Mouse (Mus musculus) layer of hippocampus, adult 18-20 months (tissue): ENCODE data around the gene Klhl12. TPM values are rescaled to one million over a fixed set of nuclear protein-coding genes. Genes with fewer than 3 reads are reported as not detected.
"Not testable (repeated sequence)": the region's sequence is repeated elsewhere in the genome, so short reads cannot be mapped to it uniquely, and the experiment has no call there.

Source experiments
- DNase-seq, 2 experiments: peaks; one replicate each; pipeline ENCODE4 v3.0.0; 2022; ENCODE audit warnings: low spot score in 2 of 2
- total RNA-seq, 2 experiments: library from RNA; stranded (reverse); gene quantifications; 2 replicates each; pipeline ENCODE4 v1.2.3; 2021

Gene Klhl12
- total RNA-seq, 2 experiments from 2014 or later, result 40.7 to 44.8 TPM

DNA sequence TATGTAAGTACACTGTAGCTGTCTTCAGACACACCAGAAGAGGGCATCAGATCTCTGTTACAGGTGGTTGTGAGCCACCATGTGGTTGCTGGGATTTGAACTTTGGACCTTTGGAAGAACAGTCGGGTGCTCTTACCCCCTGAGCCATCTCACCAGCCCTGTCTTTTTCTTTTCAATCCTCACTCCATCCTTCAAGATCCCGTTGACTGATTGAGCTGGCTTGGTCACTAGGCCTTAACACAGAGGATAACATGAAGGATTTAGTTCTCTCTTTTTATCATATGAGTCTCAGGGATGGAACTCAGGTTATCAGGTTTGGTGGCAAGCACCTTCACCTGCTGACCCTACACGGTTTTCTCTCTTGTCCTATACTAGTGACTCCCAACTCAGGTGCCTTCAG is 6.8 kb upstream of the Klhl12 start:
- not testable (repeated sequence) for DNase-seq

DNA sequence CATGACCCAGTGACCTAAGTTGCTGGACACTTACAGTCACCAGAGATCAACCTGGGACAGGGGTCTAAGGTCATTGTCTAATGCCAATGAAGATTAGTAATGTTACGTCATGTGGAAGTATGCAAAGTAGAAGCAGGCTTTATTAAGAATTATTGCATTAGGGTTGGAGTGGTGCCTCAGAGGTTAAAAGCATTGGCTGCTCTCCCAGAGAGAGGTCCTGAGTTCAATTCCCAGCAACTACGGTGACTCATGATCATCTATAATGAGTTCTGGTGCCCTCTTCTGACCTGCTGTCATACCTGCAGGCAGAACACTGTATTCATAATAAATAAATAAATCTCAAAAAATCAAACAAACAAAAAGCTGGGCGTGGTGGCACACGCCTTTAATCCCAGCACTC is 5.1 kb upstream of the Klhl12 start:
- no peak for DNase-seq

DNA sequence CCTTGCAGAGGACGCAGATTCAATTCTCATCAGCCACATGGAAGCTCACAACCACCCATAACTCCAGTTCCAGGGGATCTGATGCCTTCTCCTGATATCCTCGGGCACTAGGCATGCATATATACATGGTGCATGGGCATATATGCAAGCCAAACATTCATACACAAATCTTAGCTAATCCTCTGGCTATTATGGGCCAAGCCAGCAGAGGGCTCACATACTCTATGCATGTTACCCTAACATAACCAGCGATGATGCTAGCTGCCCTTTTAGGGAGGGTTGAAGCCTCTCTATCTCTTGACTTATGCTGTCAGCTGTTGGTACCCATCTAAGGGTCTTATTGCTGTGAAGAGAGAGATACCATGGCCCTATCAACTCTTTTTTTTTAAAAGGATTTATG is 4.3 kb upstream of the Klhl12 start:
- peak in 1 of 2 experiments; percentile 65 for DNase-seq

DNA sequence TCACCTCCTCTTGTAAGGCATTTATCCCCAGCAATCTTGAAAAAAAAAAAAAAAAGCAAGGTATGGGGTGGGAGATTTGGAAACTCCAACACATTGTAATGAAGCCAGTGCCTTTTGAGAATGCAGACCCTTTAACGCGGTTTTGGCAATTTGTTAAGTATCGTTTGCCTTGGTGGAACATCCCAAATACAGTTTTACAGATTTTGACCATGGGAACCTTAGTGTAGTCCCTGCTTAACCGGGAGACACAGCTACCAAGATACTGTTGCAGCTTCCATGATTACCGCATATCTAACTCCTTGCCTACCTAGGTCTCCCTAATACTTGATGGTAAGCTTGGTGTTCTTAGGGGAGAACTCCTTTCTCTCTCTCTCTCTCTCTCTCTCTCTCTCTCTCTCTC is 729 bp downstream of the Klhl12 start:
- DNase-seq, result no peak

DNA sequence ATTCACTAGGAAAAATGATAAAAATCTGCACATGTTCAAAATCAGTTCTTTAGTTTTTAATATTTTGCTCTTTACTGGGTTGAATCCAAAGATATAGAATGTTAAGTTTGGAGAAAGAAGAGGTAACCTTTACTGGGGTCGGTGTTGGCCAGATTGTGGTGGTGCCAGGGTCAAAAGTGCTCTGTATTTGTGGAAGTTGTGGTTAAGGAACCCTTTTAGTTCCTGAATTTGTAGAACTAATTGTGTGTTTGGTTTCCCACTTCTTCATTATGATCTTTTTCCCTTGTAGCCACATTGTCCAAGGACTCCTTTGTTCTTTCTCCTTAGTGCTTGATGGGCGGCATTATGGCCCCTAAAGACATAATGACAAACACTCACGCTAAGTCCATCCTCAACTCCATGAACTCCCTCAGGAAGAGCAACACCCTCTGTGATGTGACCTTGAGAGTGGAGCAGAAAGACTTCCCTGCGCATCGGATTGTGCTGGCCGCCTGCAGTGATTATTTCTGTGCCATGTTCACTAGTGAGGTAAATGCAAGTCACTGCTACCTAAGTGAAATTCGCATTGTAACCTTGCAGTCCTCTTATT is 2.9 kb downstream of the Klhl12 start:
- DNase-seq, result no peak

DNA sequence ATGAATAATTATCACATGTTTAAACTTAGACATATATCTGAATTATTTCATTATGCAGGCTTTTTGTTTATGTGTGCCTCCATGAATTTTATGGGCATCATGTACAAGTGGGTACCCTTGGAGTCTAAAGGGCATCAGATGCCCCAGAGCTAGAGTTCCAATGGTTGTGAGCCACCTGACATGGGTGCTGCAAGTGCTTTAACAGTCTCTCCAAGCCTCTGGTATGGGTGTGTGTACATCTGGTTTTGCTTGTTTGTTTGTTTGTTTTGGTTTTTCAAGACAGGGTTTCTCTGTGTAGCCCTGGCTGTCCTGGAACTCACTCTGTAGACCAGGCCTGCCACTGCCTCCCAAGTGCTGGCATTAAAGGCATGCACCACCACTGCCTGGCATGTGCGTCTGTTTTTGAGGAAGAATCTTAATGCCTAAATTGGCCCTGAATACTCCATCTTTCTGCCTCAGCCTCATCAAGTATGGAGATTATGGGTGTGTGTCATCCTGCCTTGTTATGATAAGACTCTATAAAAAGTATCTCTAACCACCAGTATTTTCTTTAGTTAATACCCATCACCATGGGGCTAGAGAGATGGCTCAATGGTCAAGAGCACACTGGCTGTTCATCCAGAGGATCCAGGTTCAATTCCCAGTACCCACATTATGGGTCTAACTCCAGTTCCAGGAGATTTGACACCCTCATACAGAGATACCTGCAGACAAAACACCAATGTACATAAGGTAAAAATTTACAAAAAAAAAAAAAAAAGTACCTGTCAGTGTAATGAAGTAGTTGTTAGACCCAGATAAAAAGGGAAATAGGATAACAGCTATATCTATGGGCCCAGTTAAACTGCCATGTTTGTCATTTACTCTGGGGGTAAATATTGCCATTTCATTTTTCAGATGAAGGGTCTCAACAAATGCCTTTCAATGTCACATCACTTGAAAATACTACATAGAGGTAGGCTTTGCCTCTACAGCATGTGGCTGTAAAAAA is 5.3 kb downstream of the Klhl12 start:
- no peak for DNase-seq

DNA sequence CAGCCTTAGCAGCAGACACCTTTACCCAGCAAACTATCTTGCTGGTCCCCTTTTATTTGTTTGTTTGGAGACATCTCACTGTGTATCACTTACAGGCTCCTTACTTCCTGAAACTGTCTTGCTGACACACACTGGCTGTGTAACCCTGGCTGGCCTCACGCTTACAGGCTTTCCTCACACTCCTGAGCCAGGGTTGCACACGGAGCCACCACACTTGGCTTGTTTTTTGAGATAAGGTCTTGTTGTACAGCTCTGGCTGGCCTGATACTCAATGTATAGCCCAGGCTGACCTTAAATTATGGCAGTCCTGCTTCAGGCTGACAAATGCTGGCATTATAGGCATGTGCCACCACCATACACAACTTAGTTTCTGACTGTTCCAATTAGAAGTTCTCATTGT is 29.3 kb downstream of the Klhl12 start:
- DNase-seq, result no peak

DNA sequence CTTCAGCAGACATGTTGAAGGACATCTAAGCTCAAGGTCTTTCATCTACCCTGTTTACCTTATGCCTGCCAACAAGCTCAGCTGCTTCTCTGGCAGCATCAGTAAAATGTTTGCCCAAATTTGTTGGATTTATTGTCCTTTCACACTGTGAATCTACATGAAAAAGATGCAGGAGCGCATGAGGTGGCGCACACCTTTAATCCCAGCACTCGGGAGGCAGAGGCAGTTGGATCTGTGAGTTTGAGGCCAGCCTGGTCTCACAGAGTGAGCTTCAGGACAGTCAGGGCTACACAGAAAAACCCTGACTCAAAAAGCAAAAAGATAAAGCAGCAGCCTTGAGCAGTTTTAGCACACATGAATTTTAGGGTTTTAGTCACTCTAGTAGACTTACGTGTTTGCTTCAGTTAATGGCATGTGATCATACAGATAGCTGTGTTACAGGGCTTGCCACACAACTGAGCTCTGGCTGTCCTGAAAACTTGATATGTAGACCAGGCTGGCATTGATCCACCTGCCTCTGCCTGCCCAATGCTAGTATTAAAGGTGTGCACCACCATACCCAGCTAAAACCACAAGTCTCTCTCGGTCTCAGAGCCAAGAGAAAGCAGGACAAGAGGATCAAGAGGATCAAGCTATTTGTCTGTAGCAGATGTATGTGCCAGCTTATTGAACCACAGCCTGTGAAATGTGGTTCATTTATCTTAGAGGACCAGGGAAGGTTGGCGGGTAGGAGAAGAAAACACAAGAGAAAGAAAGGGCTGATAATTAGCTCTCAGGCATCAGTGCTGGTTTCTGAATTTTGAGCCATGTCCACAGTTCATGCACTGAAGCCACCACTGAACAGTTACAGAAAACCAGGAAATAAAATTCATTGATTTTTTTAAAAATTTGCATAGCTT is 35.8 kb downstream of the Klhl12 start:
- DNase-seq, result no peak

DNA sequence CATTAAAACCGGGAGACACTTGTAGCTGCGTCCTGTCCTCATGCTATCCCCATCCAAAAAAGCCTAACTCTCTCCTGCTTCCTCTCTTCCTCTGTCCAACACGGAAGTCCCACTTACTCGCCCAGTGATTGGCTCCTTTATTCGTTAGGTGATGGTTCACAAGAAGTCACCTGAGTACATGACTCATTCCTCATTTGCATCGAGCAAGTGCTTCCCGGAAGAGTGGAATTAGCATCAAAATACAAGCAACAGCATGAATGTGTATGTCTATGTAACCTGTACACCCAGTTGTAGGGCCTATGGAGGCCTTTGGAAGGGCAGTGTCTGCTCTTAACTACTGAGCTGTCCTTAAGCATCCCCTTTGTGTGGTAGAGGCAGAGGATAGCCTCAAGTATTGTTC is 36.9 kb downstream of the Klhl12 start:
- no peak for DNase-seq

DNA sequence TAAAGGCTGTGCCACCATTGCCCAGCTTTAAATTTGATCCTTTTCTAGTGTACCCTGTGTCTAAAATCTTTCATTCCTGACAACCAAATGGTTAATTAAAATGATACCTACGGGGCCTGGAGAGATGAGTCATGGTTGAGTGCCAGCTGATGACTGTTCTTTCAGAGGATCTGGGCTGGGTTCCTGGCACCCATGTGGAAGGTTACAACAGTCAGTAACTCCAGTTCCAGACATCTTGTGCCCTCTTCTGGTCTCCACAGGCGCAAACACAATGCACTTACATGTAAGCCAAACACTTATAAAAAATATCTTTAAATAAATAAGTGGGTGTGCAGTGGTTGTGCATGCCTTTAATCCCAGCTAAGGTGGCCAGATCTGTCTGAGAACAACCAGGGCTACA is 38.2 kb downstream of the Klhl12 start:
- no peak for DNase-seq

DNA sequence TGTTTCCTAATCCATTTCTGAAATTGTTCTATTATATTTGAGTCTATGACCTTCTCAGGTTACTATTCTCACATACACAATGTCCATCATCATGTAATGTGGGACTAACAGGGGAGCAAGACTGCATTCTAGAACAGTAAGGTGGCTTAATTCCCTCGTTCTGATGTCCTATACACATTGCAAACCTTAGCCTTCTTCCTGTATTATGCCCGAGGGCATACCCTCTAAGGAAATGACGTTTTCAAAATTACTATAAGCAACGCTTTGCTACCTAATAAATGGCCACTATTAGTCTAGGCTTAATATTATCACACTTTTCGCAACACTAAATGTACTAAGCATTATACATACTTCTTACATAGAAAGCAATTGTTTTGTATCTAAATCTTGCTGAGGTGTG is 38.6 kb downstream of the Klhl12 start:
- DNase-seq, result no peak

DNA sequence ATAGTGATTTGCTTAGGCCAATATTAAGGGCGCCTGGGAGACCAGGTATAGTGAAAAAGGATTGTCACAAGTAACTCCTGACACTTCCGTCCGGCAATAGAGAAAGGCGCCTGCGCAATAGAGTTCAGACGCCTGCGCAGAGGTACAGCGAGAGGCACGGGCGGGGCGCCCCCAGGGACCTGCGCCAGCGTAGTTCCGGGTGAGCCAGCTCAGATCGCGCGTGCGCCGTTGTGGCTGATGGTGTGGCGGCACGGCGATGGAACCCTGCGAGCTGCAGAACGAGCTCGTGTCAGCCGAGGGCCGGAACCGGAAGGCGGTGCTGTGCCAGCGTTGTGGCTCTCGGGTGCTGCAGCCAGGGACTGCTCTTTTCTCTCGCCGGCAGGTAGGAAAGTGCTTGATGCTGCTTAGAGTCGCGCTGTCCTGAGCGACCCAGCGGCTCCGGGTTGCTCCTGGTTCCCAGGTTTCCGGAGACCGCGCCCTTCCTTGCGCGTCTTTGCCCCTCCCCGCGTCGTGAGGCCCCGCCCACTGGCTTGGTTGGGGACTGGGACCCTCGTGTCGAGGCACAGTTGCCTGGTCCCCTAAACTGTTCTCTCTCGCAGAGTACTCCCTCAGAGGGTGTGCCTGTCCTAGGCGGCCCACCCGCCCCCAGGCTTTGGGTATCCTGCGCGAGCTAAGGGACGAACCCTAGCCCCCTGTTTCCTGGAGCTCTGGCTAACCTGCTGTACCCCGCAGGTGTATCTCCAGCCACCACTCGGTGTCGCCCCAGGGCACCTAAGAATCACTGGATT is 39.3 kb downstream of the Klhl12 start, which contains the start of gene Rabif:
Rabif (plus strand) TSS at position 221 of the 788 bp plus-strand sequence.
- peak; percentile 97 to 99 for DNase-seq

DNA sequence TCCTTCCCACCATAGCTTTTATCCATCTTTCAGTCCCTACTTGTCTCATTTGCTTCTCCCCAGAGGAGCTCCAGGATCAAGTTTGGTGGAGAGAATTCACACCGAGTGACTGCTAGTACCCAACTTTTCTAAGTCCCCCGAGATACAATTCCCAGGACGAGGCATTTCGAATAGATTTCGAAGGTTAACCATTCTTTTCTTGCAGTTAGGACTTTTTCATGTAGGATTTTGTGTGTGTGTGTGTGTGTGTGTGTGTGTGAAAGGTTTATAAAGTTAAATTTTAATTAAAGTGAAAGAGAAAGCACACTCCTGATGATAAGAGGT is 39.8 kb downstream of the Klhl12 start:
- DNase-seq, result no peak

DNA sequence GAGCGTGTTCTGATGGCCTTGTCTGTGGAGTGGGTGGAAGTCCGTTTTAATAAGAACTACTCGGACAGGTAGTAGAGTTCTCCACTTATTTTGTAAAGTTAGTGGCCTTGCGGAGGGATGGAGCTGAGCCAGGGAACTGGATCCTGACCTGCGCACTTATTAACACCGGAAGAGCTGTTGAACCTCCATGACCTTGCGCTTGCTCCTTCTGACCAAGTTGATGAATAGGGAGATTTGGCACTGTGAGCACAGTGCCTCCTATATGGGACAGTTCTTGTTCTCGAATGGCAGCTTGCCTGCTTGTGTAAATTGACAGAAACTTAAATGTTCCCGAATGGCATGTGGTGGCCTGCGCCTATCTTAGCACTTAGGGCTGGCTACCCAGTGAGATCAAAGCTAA is 40.7 kb downstream of the Klhl12 start:
- DNase-seq, result no peak

DNA sequence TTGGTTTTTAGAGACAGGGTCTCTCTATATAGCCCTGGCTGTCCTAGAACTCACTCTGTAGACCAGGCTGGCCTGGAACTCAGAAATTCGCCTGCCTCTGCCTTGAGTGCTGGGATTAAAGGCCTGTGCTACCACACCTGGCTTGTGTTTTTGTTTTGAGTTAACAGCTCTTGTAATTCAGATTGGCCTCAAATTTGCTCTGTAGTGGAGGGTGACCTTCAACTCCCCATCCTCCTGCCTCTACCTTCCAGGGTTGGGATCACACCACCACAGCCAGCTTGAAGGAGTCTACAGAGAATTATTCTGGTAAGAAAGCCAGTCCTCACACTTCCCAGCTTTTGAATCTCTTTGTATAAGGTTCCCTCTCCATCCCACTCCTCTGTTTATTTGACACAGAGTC is 45.6 kb downstream of the Klhl12 start:
- DNase-seq, result no peak

DNA sequence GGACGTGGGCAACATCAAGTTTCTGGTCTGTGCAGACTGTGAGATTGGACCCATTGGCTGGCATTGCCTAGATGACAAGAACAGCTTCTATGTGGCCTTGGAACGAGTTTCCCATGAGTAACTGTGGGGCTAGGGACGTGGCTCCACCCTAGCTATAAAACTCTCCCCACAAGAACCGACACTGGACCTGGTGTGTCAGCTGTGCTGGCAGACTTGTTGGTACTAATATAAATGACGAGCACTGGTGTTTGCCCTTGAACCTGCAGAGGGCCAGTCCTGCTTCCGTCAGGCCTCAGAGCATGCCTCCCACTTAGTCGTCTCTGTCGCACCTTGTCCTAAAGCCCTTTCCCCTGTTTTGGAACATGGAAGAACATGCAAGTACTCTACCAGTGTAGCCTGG is 50.9 kb downstream of the Klhl12 start:
- DNase-seq, result no peak

DNA sequence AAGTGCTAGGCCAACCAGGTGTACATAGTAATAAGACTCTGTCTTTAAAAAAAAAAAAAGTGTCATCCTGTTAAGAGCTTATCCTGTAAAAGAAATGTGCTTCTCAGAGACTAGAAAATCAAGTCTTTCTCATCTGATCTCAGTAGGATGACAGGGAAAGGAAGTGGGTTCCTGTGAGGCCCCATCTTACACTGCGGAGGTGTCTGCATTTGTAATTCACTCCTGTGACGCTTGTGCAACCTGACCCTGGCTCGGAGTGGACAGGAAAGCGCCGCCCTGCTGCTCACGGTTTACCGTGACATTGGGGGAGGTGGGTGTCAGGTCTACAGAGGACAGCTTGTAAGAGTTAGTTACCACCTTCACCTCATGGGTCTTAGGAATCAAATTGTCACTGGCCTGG is 54.7 kb downstream of the Klhl12 start:
- DNase-seq, result no peak

DNA sequence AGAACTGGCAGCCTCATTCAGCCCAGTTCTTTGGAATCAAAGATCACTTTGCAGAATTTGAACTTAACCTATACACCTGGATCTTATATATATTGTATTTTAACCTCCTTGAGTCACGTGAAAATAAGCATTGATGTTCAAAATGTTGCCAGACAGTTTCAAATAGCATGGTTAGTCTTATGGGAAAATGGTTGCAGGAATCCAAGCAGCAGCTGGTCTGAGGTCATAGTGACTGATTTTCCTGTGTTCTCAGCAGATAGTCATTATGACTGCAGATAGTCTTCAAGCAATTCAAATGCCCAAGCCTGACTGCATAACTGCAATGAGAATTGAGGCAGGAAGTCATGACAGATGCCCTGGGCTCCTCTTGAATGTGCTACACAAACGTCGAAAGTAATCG is 56.9 kb downstream of the Klhl12 start:
- DNase-seq, result no peak

DNA sequence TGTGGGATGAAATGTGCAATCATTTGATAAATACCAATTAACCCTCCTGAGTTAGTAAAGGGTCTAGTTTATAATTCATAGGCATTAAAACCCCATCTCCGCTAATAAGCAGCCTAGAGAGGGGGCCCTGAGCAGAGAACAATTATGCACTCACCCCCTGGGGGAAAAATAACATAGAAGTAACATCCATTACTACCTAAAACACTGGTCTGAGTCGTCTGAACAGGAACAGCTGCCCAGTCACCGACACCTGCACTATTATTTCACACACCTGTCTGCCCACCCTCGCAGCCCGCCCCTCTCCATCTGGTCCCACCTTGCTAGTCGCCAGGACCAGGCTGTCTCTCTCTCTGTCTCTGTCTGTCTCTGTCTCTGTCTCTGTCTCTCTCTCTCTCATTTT is 57.3 kb downstream of the Klhl12 start:
- DNase-seq, result no peak

DNA sequence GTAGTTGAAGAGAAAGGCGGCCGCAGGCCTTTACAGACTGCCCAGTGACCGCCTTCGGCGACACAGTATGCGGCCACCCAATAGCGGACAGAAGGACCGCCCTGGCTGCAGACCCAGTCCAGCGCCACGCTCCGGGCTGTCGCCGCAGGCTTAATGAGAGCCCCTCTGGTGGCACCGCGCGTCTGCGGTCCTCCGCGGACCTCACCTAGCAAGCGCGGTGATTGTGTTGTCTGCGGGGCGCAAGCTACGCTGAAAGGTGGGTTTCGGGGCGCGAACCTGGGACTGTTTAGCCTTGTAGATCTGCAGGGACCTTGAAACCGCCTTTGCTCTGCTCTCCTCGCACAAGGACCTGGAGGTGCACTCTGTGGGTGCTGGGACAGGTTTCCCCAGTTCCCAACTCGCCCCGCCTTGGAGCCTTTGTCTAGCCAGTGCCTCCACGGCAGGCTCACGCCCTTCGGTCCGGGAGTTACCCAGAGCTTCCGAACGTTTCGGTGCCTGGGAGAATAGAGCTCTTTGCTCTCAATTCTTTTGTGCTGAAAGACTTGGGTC is 58.1 kb downstream of the Klhl12 start:
- no peak for DNase-seq
